Mouse (Mus musculus) ES-E14 (cell line): Measurements from ENCODE around the gene Zfp235. TPM values are rescaled to one million over a fixed set of nuclear protein-coding genes. Genes with fewer than 3 reads are reported as not detected.

Experiments
- DNase-seq: peaks from one replicate; pipeline ENCODE4 v3.0.0-alpha.2; 2013; ENCODE audit warnings: low read depth, low spot score
- H3K27ac ChIP-seq: 2 replicates; pipeline ENCODE4 v1.5.1; 2012; ENCODE audit warnings: low read depth, mild to moderate bottlenecking, low read length, moderate library complexity, mixed read lengths; ENCODE audit not compliant: poor library complexity, insufficient read depth, severe bottlenecking
- H3K36me3 ChIP-seq: 2 replicates; pipeline ENCODE4 v1.6.1; 2012; ENCODE audit warnings: mild to moderate bottlenecking, low read length, moderate library complexity, mixed read lengths; ENCODE audit not compliant: control insufficient read depth, poor library complexity, insufficient read depth, severe bottlenecking
- H3K4me1 ChIP-seq, 2 experiments: fragments of 150-350 bp in 1 of 2; sonication (generic) in 1 of 2; 2 replicates each; pipeline ENCODE4 v1.6.1; 2012; ENCODE audit warnings: low read length in 2 of 2, mild to moderate bottlenecking in 1 of 2, mixed read lengths in 1 of 2; ENCODE audit not compliant: control insufficient read depth in 2 of 2, insufficient read depth in 2 of 2, poor library complexity in 1 of 2
- H3K4me3 ChIP-seq, 2 experiments: fragments of 150-350 bp in 1 of 2; sonication (generic) in 1 of 2; 2 replicates each; pipeline ENCODE4 v1.5.1; 2012; ENCODE audit warnings: low read length in 2 of 2, low read depth in 1 of 2, mild to moderate bottlenecking in 1 of 2, mixed read lengths in 1 of 2; ENCODE audit not compliant: insufficient read depth in 1 of 2, poor library complexity in 1 of 2, severe bottlenecking in 1 of 2
- H3K9ac ChIP-seq: 2 replicates; pipeline ENCODE4 v1.6.1; 2012; ENCODE audit warnings: low read depth, mild to moderate bottlenecking, low read length, mixed read lengths; ENCODE audit not compliant: poor library complexity, insufficient read depth, severe bottlenecking
- H3K9me3 ChIP-seq: fragments of 150-350 bp; sonication (generic); 2 replicates; pipeline ENCODE4 v1.6.1; 2012; ENCODE audit warnings: low read depth, mild to moderate bottlenecking, low read length; ENCODE audit not compliant: control insufficient read depth, insufficient read depth
- CHD2 ChIP-seq: IDR thresholded peaks from 2 replicates; pipeline ENCODE4 v1.6.1; 2014; ENCODE audit warnings: mild to moderate bottlenecking, low read depth, low read length, inconsistent platforms
- HCFC1 ChIP-seq: IDR thresholded peaks from 2 replicates; pipeline ENCODE4 v1.6.1; 2012; ENCODE audit warnings: low read length, inconsistent platforms, borderline replicate concordance; ENCODE audit not compliant: insufficient read depth
- MAFK ChIP-seq: IDR thresholded peaks from 2 replicates; pipeline ENCODE4 v1.6.1; 2014; ENCODE audit warnings: mild to moderate bottlenecking, low read depth, low read length, inconsistent platforms; ENCODE audit not compliant: insufficient read depth
- ZC3H11A ChIP-seq: IDR thresholded peaks from 2 replicates; pipeline ENCODE4 v1.6.1; 2012; ENCODE audit warnings: low read depth, mild to moderate bottlenecking, inconsistent platforms, low read length, borderline replicate concordance
- ZNF384 ChIP-seq: IDR thresholded peaks from 2 replicates; pipeline ENCODE4 v1.6.1; 2012; ENCODE audit warnings: low read depth, low read length, inconsistent platforms
- in situ Hi-C, 2 experiments: fragments of 600-800 bp; cut with MboI; formaldehyde crosslinking; loops; one replicate each; pipeline ENCODE4 v1.15.1; 2025; ENCODE audit warnings: low sequenced_read_pairs in 2 of 2, inconsistent platforms in 1 of 2; ENCODE audit not compliant: unreplicated experiment in 2 of 2
- total RNA-seq: library from RNA; depleted of rRNA; stranded (reverse); fragments of 300-350 nt; gene quantifications from 2 replicates; pipeline ENCODE4 v1.2.3, GENCODE M21; 2012

The Zfp235 gene
- total RNA-seq, 1 experiment = 4.8 TPM

GRCm38 (mm10) chr7:24113001-24113400 is 21.0 kb upstream of the Zfp235 start:
- in situ Hi-C loops = no loop called here
- Histone ChIP-seq H3K36me3 (no peaks in the 10 kb centered on the region), H3K4me3 (peak overlapping the region; percentile 56 to 92), H3K27ac (no peak overlapping the region), H3K9me3 (no peaks in the 10 kb centered on the region), H3K9ac (peak overlapping the region; percentile 37; the same call in 1 of the 2 replicates), H3K4me1 (peaks cover 0 to 2% of the 10 kb centered on the region in 2 experiments; a peak in 1 of 4 replicates)
- DNase-seq = peak; percentile 63
- no peak for TF ChIP-seq ZNF384
- TF ChIP-seq ZC3H11A = no peak
- TF ChIP-seq HCFC1 = no peak
- no peak for TF ChIP-seq CHD2
- TF ChIP-seq MAFK = no peak

- in situ Hi-C loops = no loop called here
These were observed 17.3 kb upstream of the Zfp235 start for GRCm38 (mm10) chr7:24116655-24117054.

GRCm38 (mm10) chr7:24133425-24133995 is 459 bp upstream of the Zfp235 start:
- TF ChIP-seq CHD2 = no peak
- TF ChIP-seq HCFC1 = no peak
- no peak for TF ChIP-seq ZNF384
- TF ChIP-seq MAFK = no peak
- TF ChIP-seq ZC3H11A = no peak

More at GRCm38 (mm10) chr7:24116655-24117054, 17.3 kb upstream of the Zfp235 start:
- DNase-seq = no peak
- Histone ChIP-seq H3K9ac (no peak overlapping the region), H3K4me3 (no peak overlapping the region), H3K36me3 (no peaks in the 10 kb centered on the region), H3K4me1 (peaks cover 0 to 2% of the 10 kb centered on the region in 2 experiments; a peak in 1 of 4 replicates), H3K9me3 (no peaks in the 10 kb centered on the region), H3K27ac (no peak overlapping the region)
- TF ChIP-seq HCFC1 (no peak), CHD2 (no peak), MAFK (no peak), ZC3H11A (no peak), ZNF384 (no peak)

GRCm38 (mm10) chr7:24142566-24142965 is 8.6 kb downstream of the Zfp235 start:
- Histone ChIP-seq H3K4me1 (no peaks in the 10 kb centered on the region), H3K27ac (no peak overlapping the region), H3K36me3 (no peaks in the 10 kb centered on the region), H3K9ac (no peak overlapping the region), H3K4me3 (no peak overlapping the region), H3K9me3 (no peaks in the 10 kb centered on the region)
- no peak for TF ChIP-seq HCFC1
- no peak for TF ChIP-seq MAFK
- TF ChIP-seq ZC3H11A = no peak
- no peak for TF ChIP-seq ZNF384
- no peak for TF ChIP-seq CHD2
- in situ Hi-C loops = no loop called here
- DNase-seq = no peak

More at GRCm38 (mm10) chr7:24133425-24133995, 459 bp upstream of the Zfp235 start:
- in situ Hi-C loops = no loop called here
- no peak overlapping the region for H3K27ac ChIP-seq
- no peaks in the 10 kb centered on the region; the same call in 1 of the 2 replicates for H3K36me3 ChIP-seq
- H3K4me3 ChIP-seq = peak overlapping the region; percentile 91 to 96; a peak in 3 of 4 replicates
- DNase-seq = no peak
- H3K9me3 ChIP-seq = no peaks in the 10 kb centered on the region
- H3K4me1 ChIP-seq = peaks cover 0 to 2% of the 10 kb centered on the region in 2 experiments; a peak in 1 of 4 replicates
- H3K9ac ChIP-seq = peak overlapping the region; percentile 40; the same call in 1 of the 2 replicates

- no peak overlapping the region for H3K27ac ChIP-seq
- DNase-seq = no peak
- in situ Hi-C loops = no loop called here
- TF ChIP-seq CHD2 (no peak), ZC3H11A (0 out of 2 replicates have a peak, but pooled peaks have one; percentile 56), MAFK (0 out of 2 replicates have a peak, but pooled peaks have one; percentile 14)
- H3K4me1 ChIP-seq = no peaks in the 10 kb centered on the region
- H3K9me3 ChIP-seq = no peaks in the 10 kb centered on the region
- H3K9ac ChIP-seq = no peak overlapping the region
- no peaks in the 10 kb centered on the region for H3K36me3 ChIP-seq
- no peak overlapping the region for H3K4me3 ChIP-seq
These were observed 19.3 kb downstream of the Zfp235 start for GRCm38 (mm10) chr7:24153272-24153671.
